Mouse (Mus musculus) adrenal gland, postnatal 25 days (tissue): Measurements from ENCODE around the gene Ttk. TPM values are rescaled to one million over a fixed set of nuclear protein-coding genes. Genes with fewer than 3 reads are reported as not detected.

Source experiments
- DNase-seq: peaks from one replicate; pipeline ENCODE4 v3.0.0; 2021; ENCODE audit warnings: mixed read lengths
- total RNA-seq: library from RNA; stranded (reverse); gene quantifications from 2 replicates; pipeline ENCODE4 v1.2.3, GENCODE M21; 2021

Gene Ttk
- total RNA-seq, 1 experiment from 2014 or later: 3.3 TPM

GRCm38 (mm10) chr9:83893767-83894330 lies 59.4 kb downstream of the Ttk start:
- DNase-seq: no peak

- DNase-seq: no peak
Observed at GRCm38 (mm10) chr9:83902086-83902485, 67.6 kb downstream of the Ttk start.

GRCm38 (mm10) chr9:83905820-83906219 lies 71.3 kb downstream of the Ttk start:
- DNase-seq: no peak

GRCm38 (mm10) chr9:83907017-83907416 lies 72.5 kb downstream of the Ttk start:
- DNase-seq: no peak

- DNase-seq: no peak
Observed at GRCm38 (mm10) chr9:83909836-83910235, 75.3 kb downstream of the Ttk start.

- DNase-seq: no peak
Observed at GRCm38 (mm10) chr9:83910926-83911325, 76.4 kb downstream of the Ttk start.

Other genes with a start within 250 kb of the Ttk start
- gene Elovl4, start 28.4 kb upstream of the Ttk start, total RNA-seq: 1.0 and 1.1 TPM in 2 replicates
- gene Bckdhb, start 90.5 kb downstream of the Ttk start, total RNA-seq: 66.3 and 70.8 TPM in 2 replicates